Mouse (Mus musculus) forebrain, embryonic 15.5 days (tissue): Measurements from ENCODE around the gene Slc6a18. TPM values are rescaled to one million over a fixed set of nuclear protein-coding genes. Genes with fewer than 3 reads are reported as not detected.
"Not testable (repeated sequence)": the region's sequence is repeated elsewhere in the genome, so short reads cannot be mapped to it uniquely, and the experiment has no call there.

Source experiments
- ATAC-seq: fragments of 200-750 bp; cut with Nextera tagmentation; replicated peaks from 2 replicates; pipeline ENCODE4 v1.8.0; 2017; ENCODE audit warnings: mild to moderate bottlenecking, moderate TSS enrichment, moderate library complexity
- H3K27ac ChIP-seq: fragments of 300-500 bp; sonication (generic); replicated peaks from 2 replicates; pipeline ENCODE4 v1.5.1; 2015; ENCODE audit warnings: mild to moderate bottlenecking, inconsistent platforms
- H3K27me3 ChIP-seq: fragments of 300-500 bp; sonication (generic); 2 replicates; pipeline ENCODE4 v1.6.1; 2015; ENCODE audit warnings: inconsistent platforms
- H3K36me3 ChIP-seq: fragments of 300-500 bp; sonication (generic); 2 replicates; pipeline ENCODE4 v1.6.1; 2015; ENCODE audit warnings: mild to moderate bottlenecking, inconsistent platforms
- H3K4me1 ChIP-seq: fragments of 300-500 bp; sonication (generic); 2 replicates; pipeline ENCODE4 v1.6.1; 2015; ENCODE audit warnings: inconsistent platforms
- H3K4me2 ChIP-seq: fragments of 300-500 bp; sonication (generic); replicated peaks from 2 replicates; pipeline ENCODE4 v1.6.1; 2015; ENCODE audit warnings: mild to moderate bottlenecking, inconsistent platforms
- H3K4me3 ChIP-seq: fragments of 300-500 bp; sonication (generic); 2 replicates; pipeline ENCODE4 v1.5.1; 2015; ENCODE audit warnings: mild to moderate bottlenecking, inconsistent platforms
- H3K9ac ChIP-seq: fragments of 300-500 bp; sonication (generic); replicated peaks from 2 replicates; pipeline ENCODE4 v1.6.1; 2015; ENCODE audit warnings: mild to moderate bottlenecking, inconsistent platforms
- H3K9me3 ChIP-seq: fragments of 300-500 bp; sonication (generic); 2 replicates; pipeline ENCODE4 v1.6.1; 2016; ENCODE audit warnings: inconsistent platforms
- WGBS: fragments of 180-500 bp; shearing (Covaris S2); methylation state at CpG from one replicate; pipeline ENCODE4 v1.1.7; 2015; ENCODE audit warnings: mixed read lengths; 5-methylcytosine and 5-hydroxymethylcytosine counted together
- polyA plus RNA-seq: library from polyadenylated mRNA; unstranded; fragments of >200 nt; fragmentation: Nextera tagmentation; extraction: Ambion mirVana; gene quantifications from 2 replicates; pipeline ENCODE4 v1.2.1, GENCODE M21; 2015

Gene Slc6a18
- polyA plus RNA-seq, result not detected in 2 replicates

DNA sequence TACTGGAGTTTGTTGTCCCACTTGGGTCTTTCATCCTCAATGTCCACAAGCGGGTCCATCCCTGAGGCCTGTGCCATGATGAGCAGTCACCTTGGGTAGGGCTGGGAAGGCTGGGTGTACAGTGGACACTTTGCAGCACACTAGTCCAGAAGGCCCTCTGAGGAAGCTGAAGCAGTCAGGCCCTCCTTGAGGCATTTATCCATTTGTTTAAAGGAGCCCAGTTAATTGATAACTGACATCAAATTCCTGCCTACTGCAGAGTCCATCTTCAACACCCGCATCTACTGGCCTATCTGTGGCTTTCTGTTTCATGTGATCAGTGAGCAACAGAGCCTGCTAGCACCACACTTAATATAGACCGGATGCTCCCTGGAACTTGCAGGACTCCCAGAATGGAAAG, at the start of gene Slc6a18:
Gene Slc6a18, minus strand, starts transcription at position 171 of the 400 bp plus-strand sequence.
- Histone ChIP-seq H3K27ac (no peak within 1 kb of the TSS), H3K36me3 (no peaks in the 10 kb centered on the region), H3K9me3 (no peaks in the 10 kb centered on the region), H3K4me3 (no peak within 1 kb of the TSS), H3K9ac (no peak within 1 kb of the TSS), H3K27me3 (no peaks in the 10 kb centered on the region), H3K4me1 (no peaks in the 10 kb centered on the region), H3K4me2 (no peak within 1 kb of the TSS)
- WGBS, result 89% methylated on average over 3 of the region's 3 CpGs
- no peak for ATAC-seq

DNA sequence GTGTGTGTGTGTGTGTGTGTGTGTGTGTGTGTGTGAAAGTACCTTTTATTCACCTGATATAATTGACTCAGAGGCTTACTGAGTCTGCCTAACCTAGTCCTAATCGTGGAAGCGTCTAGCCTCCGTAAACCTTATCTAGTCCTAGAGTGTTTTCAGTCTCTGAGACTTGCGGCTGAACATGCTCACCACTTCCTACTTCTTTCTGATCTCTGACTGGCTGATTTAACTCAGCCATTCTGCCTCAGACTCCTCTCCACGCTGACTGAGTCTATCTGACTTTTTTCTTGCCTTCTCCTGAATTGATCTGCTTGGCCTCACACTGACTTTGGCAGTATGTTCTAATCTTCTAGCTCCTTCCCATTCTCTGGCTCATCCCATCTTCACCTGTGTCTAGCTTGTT, 47.5 kb upstream of the Slc6a18 start:
- Histone ChIP-seq H3K27ac (no peak overlapping the region), H3K4me1 (no peaks in the 10 kb centered on the region), H3K4me2 (no peak overlapping the region), H3K9me3 (no peaks in the 10 kb centered on the region), H3K4me3 (no peak overlapping the region), H3K9ac (no peak overlapping the region), H3K27me3 (no peaks in the 10 kb centered on the region), H3K36me3 (no peaks in the 10 kb centered on the region)
- ATAC-seq, result no peak
- 85% methylated on average over 5 of the region's 5 CpGs for WGBS

DNA sequence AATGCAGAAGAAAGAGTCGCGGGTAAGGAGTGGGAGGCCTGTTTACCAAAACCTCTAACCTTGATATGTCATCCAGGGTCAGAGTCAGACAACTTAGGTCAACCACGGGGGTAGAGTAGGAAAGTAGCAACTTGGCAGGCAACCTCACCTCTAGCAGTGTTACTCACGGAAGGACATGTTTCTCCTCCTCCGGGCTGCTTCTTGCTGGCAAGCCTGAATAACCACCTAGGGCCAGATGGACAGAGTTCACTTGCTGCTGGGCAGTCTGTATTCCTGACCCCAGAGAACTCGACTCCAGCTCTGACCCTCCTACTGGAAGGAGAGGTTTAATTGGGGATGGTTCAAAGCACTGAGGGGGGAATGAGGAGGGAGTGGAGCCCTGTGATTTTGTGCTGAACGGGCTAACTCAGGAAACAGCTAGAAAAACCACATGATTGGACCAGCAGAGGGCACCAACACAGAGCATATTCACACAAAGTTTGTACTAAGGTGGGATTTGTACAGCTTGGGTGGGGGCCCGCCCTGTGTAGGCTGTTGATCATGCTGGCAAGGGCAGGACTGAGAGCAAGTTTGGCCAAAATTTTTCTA, 45.4 kb upstream of the Slc6a18 start:
- H3K4me1 ChIP-seq, result no peaks in the 10 kb centered on the region
- ATAC-seq, result no peak; the same call in 1 of the 2 replicates
- H3K9ac ChIP-seq, result no peak overlapping the region
- no peaks in the 10 kb centered on the region for H3K27me3 ChIP-seq
- H3K36me3 ChIP-seq, result no peaks in the 10 kb centered on the region
- no peak overlapping the region for H3K4me3 ChIP-seq
- 37% methylated on average over 8 of the region's 8 CpGs for WGBS
- H3K4me2 ChIP-seq, result no peak overlapping the region
- no peaks in the 10 kb centered on the region for H3K9me3 ChIP-seq
- no peak overlapping the region for H3K27ac ChIP-seq

DNA sequence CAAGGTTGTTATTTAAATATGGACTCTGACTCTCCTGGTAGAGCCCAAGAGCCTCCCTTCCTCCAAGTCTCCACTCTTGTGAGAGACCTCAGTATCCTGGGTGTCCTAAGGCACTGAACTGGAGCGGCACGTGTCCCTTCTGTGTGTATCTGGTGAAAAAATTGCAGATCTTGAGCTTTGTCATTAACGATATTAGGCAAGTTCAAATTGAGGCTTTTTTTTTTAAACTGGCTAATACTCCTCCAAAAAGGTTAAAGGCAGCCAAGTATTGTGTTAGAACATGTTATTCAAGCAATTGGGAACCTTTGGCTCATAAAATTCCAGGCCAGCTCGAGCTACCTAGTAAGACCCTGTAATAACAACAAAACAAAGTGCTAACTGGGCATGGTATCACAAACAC, 42.4 kb upstream of the Slc6a18 start:
- H3K27ac ChIP-seq, result no peak overlapping the region
- no peak for ATAC-seq
- no peak overlapping the region for H3K4me2 ChIP-seq
- H3K27me3 ChIP-seq, result no peaks in the 10 kb centered on the region
- H3K9me3 ChIP-seq, result no peaks in the 10 kb centered on the region
- H3K4me3 ChIP-seq, result no peak overlapping the region
- no peak overlapping the region for H3K9ac ChIP-seq
- H3K36me3 ChIP-seq, result no peaks in the 10 kb centered on the region
- H3K4me1 ChIP-seq, result no peaks in the 10 kb centered on the region
- WGBS, result 85% methylated on average over 4 of the region's 4 CpGs

DNA sequence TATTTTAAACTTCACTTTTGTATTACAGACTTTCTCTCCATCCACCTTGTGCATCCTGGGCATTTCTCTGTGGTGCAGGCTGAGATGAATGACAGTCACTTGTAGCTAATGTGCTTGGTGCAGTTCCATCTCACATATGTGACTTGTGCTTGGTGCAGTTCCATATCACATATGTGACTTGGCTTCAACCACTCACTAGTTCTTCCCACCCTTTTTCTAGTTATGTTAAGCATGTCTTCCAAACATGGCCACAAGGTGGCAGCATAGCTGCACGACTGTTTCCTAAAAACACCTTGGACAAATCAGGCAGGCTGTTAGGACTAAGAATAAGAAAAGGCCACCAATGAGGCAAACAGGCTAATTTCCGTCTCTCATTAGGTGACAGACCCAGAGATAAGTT, 40.4 kb upstream of the Slc6a18 start:
- Histone ChIP-seq H3K4me2 (no peak overlapping the region), H3K4me1 (no peaks in the 10 kb centered on the region), H3K27ac (no peak overlapping the region), H3K9ac (no peak overlapping the region), H3K27me3 (no peaks in the 10 kb centered on the region), H3K36me3 (no peaks in the 10 kb centered on the region), H3K4me3 (no peak overlapping the region), H3K9me3 (no peaks in the 10 kb centered on the region)
- 0% methylated on average over 2 of the region's 2 CpGs for WGBS
- peak; percentile 87 for ATAC-seq

DNA sequence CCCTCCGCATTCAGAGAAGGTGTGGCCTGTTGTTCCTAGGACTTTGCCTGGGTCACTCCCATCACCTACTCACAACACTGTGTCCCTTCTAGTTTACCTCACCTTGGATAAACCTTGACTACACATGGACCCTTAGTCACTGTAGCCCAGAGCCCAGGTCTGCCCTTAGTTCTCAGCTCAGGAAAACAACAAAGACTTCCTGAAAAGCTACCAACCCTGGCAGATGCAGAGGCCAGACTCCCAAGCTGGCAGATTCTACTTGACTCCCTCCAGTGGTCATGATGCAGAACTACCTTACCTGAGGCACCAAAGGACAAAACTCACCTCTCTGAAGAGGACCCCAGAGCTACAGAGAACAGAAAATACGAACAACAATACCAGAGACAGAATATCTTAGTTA, 36.2 kb upstream of the Slc6a18 start:
- Histone ChIP-seq H3K9ac (no peak overlapping the region), H3K36me3 (no peaks in the 10 kb centered on the region), H3K27ac (no peak overlapping the region), H3K4me1 (no peaks in the 10 kb centered on the region), H3K4me3 (no peak overlapping the region), H3K9me3 (no peaks in the 10 kb centered on the region), H3K27me3 (no peaks in the 10 kb centered on the region), H3K4me2 (no peak overlapping the region)
- no peak for ATAC-seq
- 74% methylated on average over 2 of the region's 2 CpGs for WGBS

DNA sequence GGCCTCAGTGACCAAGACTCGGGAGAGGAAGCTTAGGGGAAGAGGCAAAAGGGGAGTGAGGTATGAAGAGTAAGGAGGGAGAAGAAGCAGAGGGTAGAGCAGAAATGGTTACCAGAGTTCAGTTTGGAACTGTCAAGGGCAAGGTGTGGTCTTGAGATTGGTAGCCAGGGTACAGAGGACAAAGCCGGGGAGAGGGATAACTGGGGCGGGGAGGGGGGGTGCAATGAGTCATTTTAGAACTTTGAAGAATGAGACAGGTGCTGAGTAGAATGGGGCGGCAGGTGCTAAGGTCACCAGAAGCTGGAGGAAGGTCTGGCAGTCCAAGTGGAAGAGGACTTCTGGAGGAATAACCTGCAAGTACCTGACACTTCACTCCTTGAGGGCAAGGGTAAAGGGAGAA, 35.4 kb upstream of the Slc6a18 start:
- Histone ChIP-seq H3K4me2 (no peak overlapping the region), H3K27me3 (no peaks in the 10 kb centered on the region), H3K4me3 (no peak overlapping the region), H3K9me3 (no peaks in the 10 kb centered on the region), H3K4me1 (no peaks in the 10 kb centered on the region), H3K36me3 (no peaks in the 10 kb centered on the region), H3K27ac (no peak overlapping the region), H3K9ac (no peak overlapping the region)
- no peak for ATAC-seq
- 87% methylated on average over 4 of the region's 4 CpGs for WGBS

DNA sequence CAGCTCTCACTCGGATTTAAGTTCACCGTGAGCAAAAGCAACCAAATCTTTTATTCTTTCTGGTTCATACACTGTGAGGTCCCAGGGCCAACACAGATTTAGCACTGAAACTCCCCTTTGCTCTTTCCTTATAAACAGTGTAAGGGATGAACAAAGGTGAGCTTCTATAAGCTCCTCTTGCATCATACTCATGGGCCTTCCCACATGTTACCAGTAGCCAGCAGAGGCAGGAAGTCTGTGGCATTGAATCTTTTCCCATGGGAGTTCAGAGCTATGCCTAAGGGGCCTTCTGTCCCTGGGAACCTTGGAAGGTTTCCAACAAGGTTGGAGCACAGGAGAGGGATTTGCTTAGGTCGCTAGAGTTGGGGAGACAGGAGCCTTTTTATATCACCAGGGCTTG, 34.4 kb upstream of the Slc6a18 start:
- Histone ChIP-seq H3K4me2 (no peak overlapping the region), H3K27ac (no peak overlapping the region), H3K9ac (no peak overlapping the region), H3K4me3 (no peak overlapping the region), H3K4me1 (no peaks in the 10 kb centered on the region), H3K27me3 (no peaks in the 10 kb centered on the region), H3K9me3 (no peaks in the 10 kb centered on the region), H3K36me3 (no peaks in the 10 kb centered on the region)
- 75% methylated on average over 3 of the region's 3 CpGs for WGBS
- no peak for ATAC-seq

DNA sequence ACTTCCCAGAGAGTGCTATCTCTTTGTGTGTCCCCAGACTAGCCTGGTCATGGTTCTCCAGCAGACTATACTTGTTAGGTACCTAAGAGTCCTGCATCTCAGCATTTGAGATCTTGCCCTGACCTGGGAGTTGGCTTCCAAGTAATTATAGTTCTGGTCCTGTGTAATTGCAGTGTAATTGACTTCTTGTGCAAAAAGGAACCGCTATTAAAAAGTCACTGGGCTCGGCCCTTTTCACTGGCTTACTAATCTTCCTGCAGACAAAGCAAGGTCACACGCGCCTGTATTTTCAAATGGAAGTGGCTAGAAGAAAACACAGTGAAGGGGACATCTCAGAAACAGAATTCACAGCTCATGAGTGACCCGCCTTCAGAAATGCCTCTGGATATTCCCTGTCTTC, 34.0 kb upstream of the Slc6a18 start:
- H3K4me1 ChIP-seq, result no peaks in the 10 kb centered on the region
- no peak overlapping the region for H3K9ac ChIP-seq
- 88% methylated on average over 5 of the region's 5 CpGs for WGBS
- no peaks in the 10 kb centered on the region for H3K9me3 ChIP-seq
- H3K4me2 ChIP-seq, result no peak overlapping the region
- no peak for ATAC-seq
- H3K27ac ChIP-seq, result no peak overlapping the region
- H3K36me3 ChIP-seq, result no peaks in the 10 kb centered on the region
- no peak overlapping the region for H3K4me3 ChIP-seq
- H3K27me3 ChIP-seq, result no peaks in the 10 kb centered on the region

DNA sequence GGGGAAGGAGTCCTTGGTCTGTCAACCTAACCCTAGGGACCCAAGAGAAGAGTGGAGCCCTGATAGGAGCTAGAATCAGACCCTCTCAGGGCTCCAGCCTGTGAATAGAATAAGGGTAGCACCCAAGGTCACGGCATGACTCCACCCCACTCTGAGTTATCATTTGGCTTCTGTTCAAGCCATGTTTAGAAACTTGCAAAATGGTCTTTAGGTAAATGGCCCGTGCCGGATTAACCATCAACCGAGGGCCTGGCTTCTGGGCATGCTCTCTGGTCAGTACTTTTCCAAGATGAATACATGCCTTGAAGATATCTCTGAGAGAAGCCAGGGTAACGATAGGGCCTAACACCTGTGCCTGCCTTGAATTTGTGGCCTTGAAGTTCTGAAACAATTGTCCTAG, 33.4 kb upstream of the Slc6a18 start:
- no peak overlapping the region for H3K4me2 ChIP-seq
- H3K9ac ChIP-seq, result no peak overlapping the region
- H3K27me3 ChIP-seq, result no peaks in the 10 kb centered on the region
- 88% methylated on average over 5 of the region's 5 CpGs for WGBS
- no peak for ATAC-seq
- H3K4me1 ChIP-seq, result no peaks in the 10 kb centered on the region
- H3K9me3 ChIP-seq, result no peaks in the 10 kb centered on the region
- no peak overlapping the region for H3K27ac ChIP-seq
- H3K4me3 ChIP-seq, result no peak overlapping the region
- H3K36me3 ChIP-seq, result no peaks in the 10 kb centered on the region

DNA sequence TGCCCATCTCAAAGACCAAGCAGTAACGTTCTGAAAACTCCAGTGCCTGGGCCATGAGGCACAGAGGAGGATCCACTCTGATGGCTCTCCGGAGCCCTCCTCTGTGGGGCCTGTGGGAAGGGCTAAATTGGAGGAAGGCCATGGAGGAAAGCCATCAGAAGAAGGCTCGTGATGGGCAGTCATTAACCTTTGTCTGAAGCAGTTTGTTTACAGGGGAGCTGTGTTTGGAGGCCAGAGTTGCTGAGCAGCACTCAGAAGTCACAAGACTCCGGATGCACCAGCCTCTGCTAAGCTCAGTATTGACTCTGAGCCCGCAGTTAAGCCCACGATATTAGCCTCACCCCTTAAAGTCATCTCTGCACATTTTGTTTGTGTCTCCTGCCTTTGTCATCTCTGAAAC, 31.7 kb upstream of the Slc6a18 start:
- no peak for ATAC-seq
- H3K27ac ChIP-seq, result no peak overlapping the region
- no peaks in the 10 kb centered on the region for H3K9me3 ChIP-seq
- WGBS, result 73% methylated on average over 6 of the region's 6 CpGs
- H3K36me3 ChIP-seq, result no peaks in the 10 kb centered on the region
- no peaks in the 10 kb centered on the region for H3K27me3 ChIP-seq
- no peak overlapping the region for H3K9ac ChIP-seq
- no peaks in the 10 kb centered on the region for H3K4me1 ChIP-seq
- H3K4me3 ChIP-seq, result no peak overlapping the region
- H3K4me2 ChIP-seq, result no peak overlapping the region

DNA sequence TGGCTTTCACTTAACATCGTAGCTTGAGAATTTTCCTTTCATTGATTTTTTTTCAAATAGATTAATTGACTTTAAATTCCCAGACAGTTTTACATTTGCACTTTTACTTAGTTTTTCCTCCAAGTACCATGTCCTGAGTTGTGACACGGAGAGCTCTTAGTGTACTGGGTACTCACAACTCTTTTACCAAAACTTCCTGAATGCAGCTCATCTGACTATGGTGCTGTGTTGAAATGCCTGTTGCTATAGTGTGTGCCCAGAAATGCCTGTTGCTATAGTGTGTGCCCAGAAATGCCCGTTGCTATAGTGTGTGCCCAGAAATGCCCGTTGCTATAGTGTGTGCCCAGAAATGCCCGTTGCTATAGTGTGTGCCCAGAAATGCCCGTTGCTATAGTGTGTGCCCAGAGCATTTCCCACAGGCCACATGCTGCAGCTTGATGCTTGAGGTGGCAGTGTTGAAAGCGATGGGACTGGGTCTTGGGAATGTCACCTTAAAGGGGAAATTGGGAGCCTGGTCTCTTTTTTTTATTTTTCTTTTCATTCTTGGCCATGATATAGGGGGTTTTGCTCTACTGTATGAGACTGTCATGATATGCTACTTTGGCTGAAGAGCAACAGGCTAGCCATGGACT, 27.0 kb upstream of the Slc6a18 start, which contains the start of gene Slc6a19:
Gene Slc6a19, minus strand, starts transcription at position 172 of the 632 bp plus-strand sequence.
- H3K27ac ChIP-seq, result no peak within 1 kb of the TSS
- no peak within 1 kb of the TSS for H3K9ac ChIP-seq
- no peaks in the 10 kb centered on the region for H3K4me1 ChIP-seq
- H3K9me3 ChIP-seq, result no peaks in the 10 kb centered on the region
- no peak within 1 kb of the TSS for H3K4me2 ChIP-seq
- ATAC-seq, result no peak
- no peaks in the 10 kb centered on the region for H3K27me3 ChIP-seq
- H3K4me3 ChIP-seq, result no peak within 1 kb of the TSS
- H3K36me3 ChIP-seq, result no peaks in the 10 kb centered on the region
- WGBS, result 54% methylated on average over 7 of the region's 7 CpGs

DNA sequence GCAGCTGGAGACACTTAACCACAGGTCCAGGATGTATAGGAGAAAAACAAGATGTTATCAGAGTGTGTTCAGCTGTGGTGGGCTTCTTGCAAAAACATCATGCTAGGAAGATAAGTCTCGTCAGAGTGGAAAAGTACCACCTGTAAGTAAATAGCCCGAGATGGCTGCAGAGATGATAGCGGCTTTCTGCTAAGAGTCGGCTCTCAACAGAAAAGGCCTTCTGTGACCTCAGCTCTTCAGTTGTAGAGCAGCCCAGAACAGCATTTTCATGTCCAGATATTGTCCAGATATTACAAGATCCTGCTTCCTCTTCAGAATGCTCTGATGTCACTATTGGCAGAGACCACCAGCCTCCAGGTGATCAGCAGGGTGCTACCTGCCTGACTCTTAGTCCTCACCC, 25.7 kb upstream of the Slc6a18 start:
- not testable (repeated sequence) for ATAC-seq, H3K9me3 ChIP-seq, H3K4me2 ChIP-seq, H3K4me3 ChIP-seq, H3K9ac ChIP-seq, H3K4me1 ChIP-seq, H3K36me3 ChIP-seq, H3K27ac ChIP-seq, H3K27me3 ChIP-seq
- 95% methylated on average over 4 of the region's 4 CpGs for WGBS
